Mouse (Mus musculus): Measurements from ENCODE around the gene Pip4k2a. TPM values are rescaled to one million over a fixed set of nuclear protein-coding genes. Genes with fewer than 3 reads are reported as not detected.

Pip4k2a gene
- polyA plus RNA-seq, 1 experiment from 2014 or later, result 8.8 TPM

DNA sequence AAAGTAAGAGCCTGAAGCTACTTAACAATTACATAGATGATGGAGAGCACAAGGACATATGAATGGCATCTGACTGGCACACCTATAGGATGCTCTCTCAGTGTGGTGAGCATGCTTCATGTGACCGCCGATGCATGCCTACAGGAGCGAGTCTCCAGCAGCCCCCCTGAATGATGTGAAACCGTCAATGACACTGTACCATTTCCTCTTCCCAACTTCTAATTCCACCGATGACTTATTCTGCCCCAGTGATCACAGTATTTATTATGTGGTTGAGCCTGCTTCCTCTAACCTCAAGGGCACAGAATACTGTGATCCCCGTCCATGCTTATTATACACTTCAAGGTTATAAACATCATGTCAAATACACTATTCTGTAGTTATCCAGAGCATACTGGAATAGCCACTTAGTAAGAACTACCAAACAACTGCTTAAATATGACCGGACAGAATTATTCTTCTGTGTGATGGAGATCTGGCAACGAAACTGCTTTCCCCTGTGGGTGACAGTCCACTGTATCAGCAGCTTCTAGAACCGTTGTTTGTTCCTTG, 74.8 kb downstream of the Pip4k2a start:
- no peaks in the 10 kb centered on the region for H3K27me3 ChIP-seq (ENCODE audit: control insufficient read depth, insufficient read depth, low read length)
- ATAC-seq (ENCODE audit: insufficient number of reproducible peaks, low FRiP score, low TSS enrichment, low read depth) (no peak), DNase-seq (ENCODE audit: low spot score) (no peak)
- H3K4me3 ChIP-seq (ENCODE audit: low read depth, low read length), result no peak overlapping the region
- H3K9ac ChIP-seq (ENCODE audit: low read length), result no peak overlapping the region
- no peaks in the 10 kb centered on the region for H3K36me3 ChIP-seq (ENCODE audit: control insufficient read depth, insufficient read depth, low read length)
- peaks cover 14% of the 10 kb centered on the region for H3K4me1 ChIP-seq (ENCODE audit: control insufficient read depth, insufficient read depth, low read length)
- H3K4me2 ChIP-seq (ENCODE audit: low read depth, severe bottlenecking), result no peak overlapping the region
- H3K27ac ChIP-seq (replicated peaks; ENCODE audit: low read depth, low read length), result no peak overlapping the region
- no peaks in the 10 kb centered on the region for H3K9me3 ChIP-seq (ENCODE audit: control insufficient read depth, low read length)
- WGBS, result 82% methylated on average over 9 of the region's 9 CpGs

DNA sequence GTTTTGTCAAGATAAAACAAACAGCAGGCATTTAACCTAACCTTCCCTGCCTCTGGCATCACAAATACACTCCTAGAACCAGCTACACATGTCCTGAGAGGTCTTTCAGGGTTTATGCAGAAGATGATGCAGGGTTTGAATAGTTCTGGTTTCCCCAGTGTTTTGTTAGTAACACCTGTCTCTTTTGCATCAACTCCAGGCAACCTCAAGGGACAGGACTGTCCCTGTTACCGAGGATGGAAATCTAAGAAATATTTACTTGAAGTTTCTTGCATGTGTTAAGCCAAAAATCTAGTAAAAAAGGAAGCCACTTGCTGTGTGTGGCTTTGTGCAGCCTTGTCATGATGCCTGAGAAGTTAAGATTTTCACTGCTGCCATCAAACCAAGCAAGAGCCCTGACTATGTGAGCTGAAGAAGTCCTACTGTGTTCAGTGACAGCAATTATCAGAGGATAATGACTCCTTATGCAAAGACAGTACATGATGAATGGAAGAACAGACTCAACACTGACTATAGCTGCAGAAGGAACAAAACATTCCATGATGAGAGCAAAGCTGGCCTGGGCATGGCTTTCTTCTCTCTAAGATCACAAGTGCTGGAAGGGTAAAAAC, 76.3 kb downstream of the Pip4k2a start:
- no peaks in the 10 kb centered on the region for H3K9me3 ChIP-seq (ENCODE audit: control insufficient read depth, low read length)
- 66% methylated on average over 1 of the region's 1 CpGs for WGBS
- no peak overlapping the region for H3K9ac ChIP-seq (ENCODE audit: low read length)
- no peak overlapping the region for H3K4me2 ChIP-seq (ENCODE audit: low read depth, severe bottlenecking)
- no peak for ATAC-seq (ENCODE audit: insufficient number of reproducible peaks, low FRiP score, low TSS enrichment, low read depth)
- H3K27ac ChIP-seq (replicated peaks; ENCODE audit: low read depth, low read length), result no peak overlapping the region
- no peaks in the 10 kb centered on the region for H3K36me3 ChIP-seq (ENCODE audit: control insufficient read depth, insufficient read depth, low read length)
- peaks cover 13% of the 10 kb centered on the region for H3K4me1 ChIP-seq (ENCODE audit: control insufficient read depth, insufficient read depth, low read length)
- DNase-seq (ENCODE audit: low spot score), result no peak
- no peak overlapping the region for H3K4me3 ChIP-seq (ENCODE audit: low read depth, low read length)
- no peaks in the 10 kb centered on the region for H3K27me3 ChIP-seq (ENCODE audit: control insufficient read depth, insufficient read depth, low read length)

- no peak overlapping the region for H3K4me3 ChIP-seq (ENCODE audit: low read depth, low read length)
- ATAC-seq (ENCODE audit: insufficient number of reproducible peaks, low FRiP score, low TSS enrichment, low read depth), result no peak
- H3K4me2 ChIP-seq (ENCODE audit: low read depth, severe bottlenecking), result no peak overlapping the region
- H3K9ac ChIP-seq (ENCODE audit: low read length), result no peak overlapping the region
- H3K36me3 ChIP-seq (ENCODE audit: control insufficient read depth, insufficient read depth, low read length), result no peaks in the 10 kb centered on the region
- H3K27me3 ChIP-seq (ENCODE audit: control insufficient read depth, insufficient read depth, low read length), result no peaks in the 10 kb centered on the region
- DNase-seq (ENCODE audit: low spot score), result no peak
- 26% methylated on average over 2 of the region's 2 CpGs for WGBS
- H3K4me1 ChIP-seq (ENCODE audit: control insufficient read depth, insufficient read depth, low read length), result peaks cover 17% of the 10 kb centered on the region
- no peaks in the 10 kb centered on the region for H3K9me3 ChIP-seq (ENCODE audit: control insufficient read depth, low read length)
- H3K27ac ChIP-seq (replicated peaks; ENCODE audit: low read depth, low read length), result no peak overlapping the region
Measured at GRCm38 (mm10) chr2:18920461-18920877, 77.5 kb downstream of the Pip4k2a start.

DNA sequence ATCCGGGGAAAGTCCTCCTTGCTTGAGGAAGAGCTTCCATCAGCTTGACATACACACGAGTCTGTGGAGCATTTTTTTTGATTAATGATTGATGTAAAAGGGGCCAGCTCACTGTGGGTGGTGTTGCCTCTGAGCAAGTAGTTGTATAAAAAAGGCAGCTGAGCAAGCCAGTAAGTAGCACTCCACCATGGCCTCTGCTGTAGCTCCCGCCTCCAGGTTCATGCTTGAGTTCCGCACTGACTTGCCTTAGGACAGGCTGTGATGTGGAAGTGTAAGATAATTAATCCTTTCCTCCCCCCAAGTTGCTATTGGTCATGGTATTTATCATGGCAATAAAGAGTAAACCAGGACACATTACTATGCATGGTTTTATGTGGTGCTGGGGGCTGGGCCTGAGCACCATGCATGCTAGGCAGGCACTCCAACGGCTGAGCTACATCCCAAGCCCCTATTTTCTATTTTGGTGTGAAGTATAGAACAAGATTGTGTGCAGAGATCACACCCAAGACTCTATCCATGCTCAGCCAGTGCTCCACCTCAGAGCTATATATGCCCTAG, 78.0 kb downstream of the Pip4k2a start:
- no peaks in the 10 kb centered on the region for H3K36me3 ChIP-seq (ENCODE audit: control insufficient read depth, insufficient read depth, low read length)

GRCm38 (mm10) chr2:18917838-18918237, 80.1 kb downstream of the Pip4k2a start:
- H3K9me3 ChIP-seq (ENCODE audit: control insufficient read depth, low read length), result no peaks in the 10 kb centered on the region
- ATAC-seq (ENCODE audit: insufficient number of reproducible peaks, low FRiP score, low TSS enrichment, low read depth), result no peak
- H3K9ac ChIP-seq (ENCODE audit: low read length), result no peak overlapping the region
- H3K27me3 ChIP-seq (ENCODE audit: control insufficient read depth, insufficient read depth, low read length), result no peaks in the 10 kb centered on the region
- no peak for DNase-seq (ENCODE audit: low spot score)
- H3K36me3 ChIP-seq (ENCODE audit: control insufficient read depth, insufficient read depth, low read length), result no peaks in the 10 kb centered on the region
- no peak overlapping the region for H3K27ac ChIP-seq (replicated peaks; ENCODE audit: low read depth, low read length)
- no peak overlapping the region for H3K4me2 ChIP-seq (ENCODE audit: low read depth, severe bottlenecking)
- 83% methylated on average over 2 of the region's 2 CpGs for WGBS
- H3K4me3 ChIP-seq (ENCODE audit: low read depth, low read length), result no peak overlapping the region
- H3K4me1 ChIP-seq (ENCODE audit: control insufficient read depth, insufficient read depth, low read length), result peaks cover 15% of the 10 kb centered on the region

More for the DNA sequence above, 78.0 kb downstream of the Pip4k2a start:
- Histone ChIP-seq H3K4me2 (ENCODE audit: low read depth, severe bottlenecking) (no peak overlapping the region), H3K4me1 (ENCODE audit: control insufficient read depth, insufficient read depth, low read length) (peaks cover 17% of the 10 kb centered on the region), H3K9ac (ENCODE audit: low read length) (no peak overlapping the region), H3K27me3 (ENCODE audit: control insufficient read depth, insufficient read depth, low read length) (no peaks in the 10 kb centered on the region), H3K9me3 (ENCODE audit: control insufficient read depth, low read length) (no peaks in the 10 kb centered on the region), H3K4me3 (ENCODE audit: low read depth, low read length) (no peak overlapping the region), H3K27ac (replicated peaks; ENCODE audit: low read depth, low read length) (no peak overlapping the region)
- 50% methylated on average over 5 of the region's 5 CpGs for WGBS
- DNase-seq (ENCODE audit: low spot score), result no peak
- no peak for ATAC-seq (ENCODE audit: insufficient number of reproducible peaks, low FRiP score, low TSS enrichment, low read depth)

DNA sequence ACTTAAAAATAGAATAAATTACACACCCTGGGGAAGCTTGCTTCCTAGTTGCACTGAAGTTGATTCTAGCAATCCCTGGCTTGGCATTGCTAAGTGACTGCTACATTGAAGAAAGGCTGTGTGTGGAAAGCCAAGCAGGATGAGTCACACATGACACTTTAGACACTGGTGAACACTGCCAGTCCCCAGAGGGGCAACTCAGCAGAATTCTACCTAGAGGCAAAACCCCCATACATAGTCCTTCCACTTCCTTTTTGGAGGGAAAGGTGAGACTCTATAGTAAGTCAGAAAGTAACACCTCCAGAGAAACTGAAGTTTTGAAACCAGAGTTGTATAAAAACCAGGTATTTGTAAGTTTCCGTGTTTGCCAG, 80.6 kb downstream of the Pip4k2a start:
- H3K4me1 ChIP-seq (ENCODE audit: control insufficient read depth, insufficient read depth, low read length), result peaks cover 15% of the 10 kb centered on the region

GRCm38 (mm10) chr2:18916615-18917379, 81.1 kb downstream of the Pip4k2a start:
- no peak for ATAC-seq (ENCODE audit: insufficient number of reproducible peaks, low FRiP score, low TSS enrichment, low read depth)

More for the DNA sequence above, 80.6 kb downstream of the Pip4k2a start:
- H3K9me3 ChIP-seq (ENCODE audit: control insufficient read depth, low read length), result no peaks in the 10 kb centered on the region
- DNase-seq (ENCODE audit: low spot score) (no peak), ATAC-seq (ENCODE audit: insufficient number of reproducible peaks, low FRiP score, low TSS enrichment, low read depth) (no peak)
- H3K36me3 ChIP-seq (ENCODE audit: control insufficient read depth, insufficient read depth, low read length), result no peaks in the 10 kb centered on the region
- 82% methylated on average over 1 of the region's 1 CpGs for WGBS
- no peak overlapping the region for H3K4me2 ChIP-seq (ENCODE audit: low read depth, severe bottlenecking)
- H3K9ac ChIP-seq (ENCODE audit: low read length), result no peak overlapping the region
- no peak overlapping the region for H3K27ac ChIP-seq (replicated peaks; ENCODE audit: low read depth, low read length)
- no peak overlapping the region for H3K4me3 ChIP-seq (ENCODE audit: low read depth, low read length)
- no peaks in the 10 kb centered on the region for H3K27me3 ChIP-seq (ENCODE audit: control insufficient read depth, insufficient read depth, low read length)

GRCm38 (mm10) chr2:18916042-18916407, 81.9 kb downstream of the Pip4k2a start:
- Histone ChIP-seq H3K4me3 (ENCODE audit: low read depth, low read length) (no peak overlapping the region), H3K9me3 (ENCODE audit: control insufficient read depth, low read length) (no peaks in the 10 kb centered on the region), H3K4me2 (ENCODE audit: low read depth, severe bottlenecking) (no peak overlapping the region), H3K9ac (ENCODE audit: low read length) (no peak overlapping the region), H3K27ac (replicated peaks; ENCODE audit: low read depth, low read length) (no peak overlapping the region), H3K36me3 (ENCODE audit: control insufficient read depth, insufficient read depth, low read length) (no peaks in the 10 kb centered on the region), H3K4me1 (ENCODE audit: control insufficient read depth, insufficient read depth, low read length) (peaks cover 15% of the 10 kb centered on the region), H3K27me3 (ENCODE audit: control insufficient read depth, insufficient read depth, low read length) (no peaks in the 10 kb centered on the region)
- WGBS, result 70% methylated on average over 2 of the region's 2 CpGs
- ATAC-seq (ENCODE audit: insufficient number of reproducible peaks, low FRiP score, low TSS enrichment, low read depth), result no peak
- DNase-seq (ENCODE audit: low spot score), result no peak

More at GRCm38 (mm10) chr2:18916615-18917379, 81.1 kb downstream of the Pip4k2a start:
- Histone ChIP-seq H3K9me3 (ENCODE audit: control insufficient read depth, low read length) (no peaks in the 10 kb centered on the region), H3K27me3 (ENCODE audit: control insufficient read depth, insufficient read depth, low read length) (no peaks in the 10 kb centered on the region), H3K9ac (ENCODE audit: low read length) (no peak overlapping the region), H3K4me2 (ENCODE audit: low read depth, severe bottlenecking) (no peak overlapping the region), H3K4me3 (ENCODE audit: low read depth, low read length) (no peak overlapping the region), H3K4me1 (ENCODE audit: control insufficient read depth, insufficient read depth, low read length) (peaks cover 15% of the 10 kb centered on the region), H3K36me3 (ENCODE audit: control insufficient read depth, insufficient read depth, low read length) (no peaks in the 10 kb centered on the region), H3K27ac (replicated peaks; ENCODE audit: low read depth, low read length) (no peak overlapping the region)
- 77% methylated on average over 14 of the region's 14 CpGs for WGBS
- DNase-seq (ENCODE audit: low spot score), result no peak

All from limb, embryonic 11.5 days (tissue).